Mouse (Mus musculus) CH12.LX (cell line): ENCODE data around the gene Sept8. TPM values are rescaled to one million over a fixed set of nuclear protein-coding genes. Genes with fewer than 3 reads are reported as not detected.
A peak's percentile ranks its signal among the peaks of the same experiment; 100 is the strongest.

Experiments
- DNase-seq: peaks from one replicate; pipeline ENCODE4 v3.0.0-alpha.2; 2013; ENCODE audit errors: extremely low read depth
- H3K27ac ChIP-seq: 2 replicates; pipeline ENCODE4 v1.5.1; 2012; ENCODE audit warnings: low read depth, mild to moderate bottlenecking, control low read depth, moderate library complexity; ENCODE audit not compliant: insufficient read depth
- H3K27me3 ChIP-seq: replicated peaks from 2 replicates; pipeline ENCODE3; 2012; ENCODE audit warnings: inconsistent platforms
- H3K36me3 ChIP-seq, 2 experiments: replicated peaks in 1 of 2; 2 replicates each; pipeline versions ENCODE3 to v1.6.1; 2012; ENCODE audit warnings: inconsistent platforms in 1 of 2, low read length in 1 of 2, mild to moderate bottlenecking in 1 of 2, mixed read lengths in 1 of 2, moderate library complexity in 1 of 2; ENCODE audit not compliant: control insufficient read depth in 1 of 2, insufficient read depth in 1 of 2
- H3K4me1 ChIP-seq, 2 experiments: 2 replicates each; pipeline ENCODE4 v1.6.1; 2012; ENCODE audit warnings: inconsistent platforms in 1 of 2, moderate library complexity in 1 of 2; ENCODE audit not compliant: insufficient read depth in 2 of 2, control insufficient read depth in 1 of 2
- H3K4me2 ChIP-seq: 2 replicates; pipeline ENCODE4 v1.6.1; 2012; ENCODE audit warnings: low read depth, mild to moderate bottlenecking, control low read depth; ENCODE audit not compliant: poor library complexity, insufficient read depth, severe bottlenecking
- H3K4me3 ChIP-seq, 3 experiments: fragments of 150-350 bp in 1 of 3; sonication (generic) in 1 of 3; replicated peaks in 1 of 3; 2 replicates each; pipeline versions ENCODE3 to v1.5.1; 2011 to 2012; ENCODE audit warnings: low read depth in 2 of 3, low read length in 2 of 3, mild to moderate bottlenecking in 2 of 3, moderate library complexity in 2 of 3, control low read depth in 1 of 3, improper control_type of control experiment in 1 of 3, inconsistent platforms in 1 of 3, mixed read lengths in 1 of 3; ENCODE audit not compliant: poor library complexity in 1 of 3
- H3K79me2 ChIP-seq: replicated peaks from 2 replicates; pipeline ENCODE4 v1.6.1; 2012; ENCODE audit warnings: mild to moderate bottlenecking, moderate library complexity; ENCODE audit not compliant: control insufficient read depth, poor library complexity, insufficient read depth, severe bottlenecking; ENCODE audit errors: extremely low read depth
- H3K9ac ChIP-seq: 2 replicates; pipeline ENCODE4 v1.6.1; 2012; ENCODE audit warnings: low read depth, mild to moderate bottlenecking, control low read depth, moderate library complexity; ENCODE audit not compliant: insufficient read depth
- H3K9me3 ChIP-seq: replicated peaks from 2 replicates; pipeline ENCODE3; 2012; ENCODE audit warnings: low read length, inconsistent platforms, mixed read lengths
- BHLHE40 ChIP-seq: IDR thresholded peaks from 2 replicates; pipeline ENCODE4 v1.6.1; 2011; ENCODE audit warnings: mild to moderate bottlenecking, low read depth, low read length, improper control_type of control experiment
- CHD1 ChIP-seq: IDR thresholded peaks from 2 replicates; pipeline ENCODE4 v1.6.1; 2012; ENCODE audit warnings: low read depth, low read length, improper control_type of control experiment, inconsistent platforms
- CHD2 ChIP-seq: IDR thresholded peaks from 2 replicates; pipeline ENCODE4 v1.6.1; 2011; ENCODE audit warnings: low read length, improper control_type of control experiment
- CTCF ChIP-seq, 2 experiments: IDR thresholded peaks in 1 of 2; conservative IDR thresholded peaks in 1 of 2; 2 replicates each; pipeline ENCODE4 v1.5.1; 2011 to 2012; ENCODE audit warnings: low read depth in 2 of 2, low read length in 2 of 2, improper control_type of control experiment in 1 of 2, inconsistent platforms in 1 of 2, mild to moderate bottlenecking in 1 of 2, moderate library complexity in 1 of 2
- ETS1 ChIP-seq: conservative IDR thresholded peaks from 2 replicates; pipeline ENCODE4 v1.6.1; 2012; ENCODE audit warnings: low read depth, mild to moderate bottlenecking, inconsistent platforms, low read length, improper control_type of control experiment, moderate library complexity
- HCFC1 ChIP-seq: IDR thresholded peaks from 2 replicates; pipeline ENCODE4 v1.6.1; 2012; ENCODE audit warnings: low read depth, mild to moderate bottlenecking, inconsistent platforms, low read length, improper control_type of control experiment
- JUND ChIP-seq: conservative IDR thresholded peaks from 2 replicates; pipeline ENCODE4 v1.6.1; 2011; ENCODE audit warnings: low read depth, low read length, improper control_type of control experiment
- KAT2A ChIP-seq: IDR thresholded peaks from 2 replicates; pipeline ENCODE4 v1.6.1; 2012; ENCODE audit warnings: low read length, improper control_type of control experiment, inconsistent platforms; ENCODE audit not compliant: insufficient replicate concordance
- MAX ChIP-seq: IDR thresholded peaks from 2 replicates; pipeline ENCODE4 v1.6.1; 2011; ENCODE audit warnings: low read length, improper control_type of control experiment
- MYC ChIP-seq: IDR thresholded peaks from 2 replicates; pipeline ENCODE4 v1.6.1; 2011; ENCODE audit warnings: low read depth, mild to moderate bottlenecking, improper control_type of control experiment, low read length
- RAD21 ChIP-seq: IDR thresholded peaks from 2 replicates; pipeline ENCODE4 v1.6.1; 2011; ENCODE audit warnings: low read depth, mild to moderate bottlenecking, low read length, improper control_type of control experiment, moderate library complexity
- RCOR1 ChIP-seq: conservative IDR thresholded peaks from 2 replicates; pipeline ENCODE4 v1.6.1; 2012; ENCODE audit warnings: low read depth, mild to moderate bottlenecking, inconsistent platforms, low read length, improper control_type of control experiment
- SMC3 ChIP-seq: IDR thresholded peaks from 2 replicates; pipeline ENCODE4 v1.6.1; 2011; ENCODE audit warnings: low read depth, low read length, improper control_type of control experiment
- TBP ChIP-seq: conservative IDR thresholded peaks from 2 replicates; pipeline ENCODE4 v1.6.1; 2011; ENCODE audit warnings: low read depth, low read length, improper control_type of control experiment
- ZKSCAN1 ChIP-seq: IDR thresholded peaks from 2 replicates; pipeline ENCODE4 v1.6.1; 2012; ENCODE audit warnings: low read depth, inconsistent platforms, low read length, improper control_type of control experiment, borderline replicate concordance
- dilution Hi-C: fragments of 300-500 bp; cut with MboI; formaldehyde crosslinking; loops from 2 replicates; pipeline ENCODE4 v1.14.3; 2020; ENCODE audit warnings: low sequenced_read_pairs; ENCODE audit not compliant: extremely low pct_unique_long_range_greater_than_20kb, extremely low pct_ligation_motif_present
- in situ Hi-C: fragments of 300-500 bp; cut with MboI; formaldehyde crosslinking; loops from 3 replicates; pipeline ENCODE4 v1.14.3; 2019; ENCODE audit warnings: low sequenced_read_pairs, low pct_ligation_motif_present, low pct_unique_long_range_greater_than_20kb, mixed read lengths
- polyA plus RNA-seq: library from polyadenylated mRNA; unstranded; fragments of >175 nt; gene quantifications from 2 replicates; pipeline ENCODE4 v1.2.1, GENCODE M21; 2012; ENCODE audit warnings: low read depth; ENCODE audit not compliant: insufficient read length
- total RNA-seq, 2 experiments: library from RNA; depleted of rRNA; stranded (reverse); fragments of 300-350 nt in 1 of 2; fragments of >200 nt in 1 of 2; gene quantifications; 2 replicates each; pipeline ENCODE4 v1.2.3; 2012 to 2014

Gene Sept8
- total and polyA plus RNA-seq, 3 experiments = 8.5 to 21.9 (median 15.2) TPM

GRCm38 (mm10) chr11:53502039-53502765, 16.9 kb upstream of the Sept8 start:
- dilution Hi-C loops = no loop called here

GRCm38 (mm10) chr11:53503738-53504137, 15.3 kb upstream of the Sept8 start:
- Histone ChIP-seq H3K36me3 (no peaks in the 10 kb centered on the region), H3K79me2 (no peaks in the 10 kb centered on the region), H3K4me3 (no peak overlapping the region), H3K9me3 (no peaks in the 10 kb centered on the region), H3K4me1 (peaks cover 36 to 67% of the 10 kb centered on the region in 2 experiments), H3K4me2 (no peak overlapping the region)
- in situ Hi-C loops (no loop called here), dilution Hi-C loops (no loop called here)
- TF ChIP-seq CTCF (conservative IDR thresholded peaks at IDR 0.05 in 1 of 2, IDR thresholded peaks at IDR 0.05 in 1 of 2; ENCODE audit: low read depth in 2 of 2, low read length in 2 of 2) (no peak), JUND (no peak), KAT2A (no peak), TBP (no peak), ETS1 (no peak), HCFC1 (no peak)
- TF ChIP-seq, all 38 proteins: peak for 0
- DNase-seq = no peak
- H3K27me3 ChIP-seq = no peaks in the 10 kb centered on the region
- no peak overlapping the region for H3K27ac ChIP-seq
- H3K9ac ChIP-seq = no peak overlapping the region

More at GRCm38 (mm10) chr11:53502039-53502765, 16.9 kb upstream of the Sept8 start:
- Histone ChIP-seq H3K4me3 (no peak overlapping the region), H3K9ac (no peak overlapping the region), H3K4me1 (peaks cover 23 to 61% of the 10 kb centered on the region in 2 experiments), H3K9me3 (no peaks in the 10 kb centered on the region), H3K27me3 (no peaks in the 10 kb centered on the region), H3K27ac (no peak overlapping the region), H3K4me2 (no peak overlapping the region), H3K36me3 (no peaks in the 10 kb centered on the region), H3K79me2 (no peaks in the 10 kb centered on the region)
- in situ Hi-C loops = no loop called here
- TF ChIP-seq SMC3 (peak; percentile 45), MYC (peak; percentile 48; the same call in 1 of the 2 replicates), RAD21 (peak; percentile 55), RCOR1 (no peak), CHD2 (peak; percentile 78; the same call in 1 of the 2 replicates), CTCF (conservative IDR thresholded peaks at IDR 0.05 in 1 of 2, IDR thresholded peaks at IDR 0.05 in 1 of 2; ENCODE audit: low read depth in 2 of 2, low read length in 2 of 2) (peak in 1 of 2 experiments; percentile 59; a peak in 2 of 4 replicates), MAX (0 out of 2 replicates have a peak, but pooled peaks have one; percentile 24), ZKSCAN1 (no peak), BHLHE40 (peak; percentile 94), CHD1 (no peak)
- no peak for DNase-seq
